Mouse (Mus musculus): ENCODE results near the gene Glipr1. TPM values are rescaled to one million over a fixed set of nuclear protein-coding genes. Genes with fewer than 3 reads are reported as not detected.
"Not testable (repeated sequence)": the region's sequence is repeated elsewhere in the genome, so short reads cannot be mapped to it uniquely, and the experiment has no call there.

Glipr1 gene
- 1 to 10 TPM; 1.5 to 2.1 TPM for total RNA-seq (2021)
- long read RNA-seq, experiment 1: 0 reads
- long read RNA-seq, experiment 2: 0 reads

- DNase-seq: peak in 1 of 2 experiments; percentile 19
Measured at GRCm38 (mm10) chr10:112002544-112003215, at the start of gene Glipr1. TSS of gene Glipr1 (minus strand) at chr10:112002631.

- DNase-seq: not testable (repeated sequence)
Measured at GRCm38 (mm10) chr10:112051956-112052355, 49.5 kb upstream of the Glipr1 start.

GRCm38 (mm10) chr10:112051220-112051619 lies 48.8 kb upstream of the Glipr1 start:
- DNase-seq: no peak

- not testable (repeated sequence) for DNase-seq
Measured at GRCm38 (mm10) chr10:112044283-112044682, 41.9 kb upstream of the Glipr1 start.

- DNase-seq: not testable (repeated sequence)
Measured at GRCm38 (mm10) chr10:112043523-112043922, 41.1 kb upstream of the Glipr1 start.

GRCm38 (mm10) chr10:112028689-112029088 lies 26.3 kb upstream of the Glipr1 start:
- not testable (repeated sequence) for DNase-seq

- no peak for DNase-seq
Measured at GRCm38 (mm10) chr10:112023585-112023984, 21.2 kb upstream of the Glipr1 start.

- not testable (repeated sequence) for DNase-seq
Measured at GRCm38 (mm10) chr10:112009511-112009910, 7.1 kb upstream of the Glipr1 start.

- DNase-seq: no peak
Measured at GRCm38 (mm10) chr10:112001756-112002520, 493 bp downstream of the Glipr1 start.

GRCm38 (mm10) chr10:112001350-112001749 lies 1.1 kb downstream of the Glipr1 start:
- DNase-seq: no peak

- no peak for DNase-seq
Measured at GRCm38 (mm10) chr10:112000568-112000967, 1.9 kb downstream of the Glipr1 start.

GRCm38 (mm10) chr10:111999765-112000164 lies 2.7 kb downstream of the Glipr1 start:
- no peak for DNase-seq

- no peak for DNase-seq
Measured at GRCm38 (mm10) chr10:111997671-111998070, 4.8 kb downstream of the Glipr1 start.

GRCm38 (mm10) chr10:111996911-111997347 lies 5.5 kb downstream of the Glipr1 start:
- DNase-seq: no peak

- DNase-seq: no peak
Measured at GRCm38 (mm10) chr10:111996549-111996904, 5.9 kb downstream of the Glipr1 start.

- DNase-seq: no peak
Measured at GRCm38 (mm10) chr10:111995803-111996548, 6.5 kb downstream of the Glipr1 start.

- no peak for DNase-seq
Measured at GRCm38 (mm10) chr10:111986453-111986852, 16.0 kb downstream of the Glipr1 start.

GRCm38 (mm10) chr10:111983070-111983469 lies 19.4 kb downstream of the Glipr1 start:
- no peak for DNase-seq

GRCm38 (mm10) chr10:111977584-111977983 lies 24.8 kb downstream of the Glipr1 start:
- DNase-seq: peak; percentile 57 to 59

- peak; percentile 88 to 89 for DNase-seq
Measured at GRCm38 (mm10) chr10:111972542-111973361, 29.7 kb downstream of the Glipr1 start, which contains the start of gene Krr1. TSS of gene Krr1 (plus strand) at chr10:111972664.

- DNase-seq: no peak
Measured at GRCm38 (mm10) chr10:111971929-111972328, 30.5 kb downstream of the Glipr1 start.

- no peak for DNase-seq
Measured at GRCm38 (mm10) chr10:111966394-111966793, 36.0 kb downstream of the Glipr1 start.

Data from adrenal gland, postnatal 36 days (tissue).